Mouse (Mus musculus) testis, postnatal 10 days (tissue): ENCODE results near the gene Rsl24d1.
"Not testable (repeated sequence)": the region's sequence is repeated elsewhere in the genome, so short reads cannot be mapped to it uniquely, and the experiment has no call there.

ENCODE experiments used
- DNase-seq: peaks from one replicate; pipeline ENCODE4 v3.0.0; 2021; ENCODE audit warnings: low spot score

Gene Rsl24d1

GRCm38 (mm10) chr9:73102181-73102580 is 11.0 kb upstream of the Rsl24d1 start, which contains the start of gene Gm20509:
Gm20509 (plus strand) TSS chr9:73102470.
- no peak for DNase-seq

- DNase-seq = peak; percentile 74
These were observed 9.9 kb upstream of the Rsl24d1 start for GRCm38 (mm10) chr9:73103159-73103879.

GRCm38 (mm10) chr9:73103880-73104198 is 9.4 kb upstream of the Rsl24d1 start:
- no peak for DNase-seq

GRCm38 (mm10) chr9:73105141-73105540 is 8.1 kb upstream of the Rsl24d1 start:
- DNase-seq = no peak

- DNase-seq = no peak
These were observed 7.5 kb upstream of the Rsl24d1 start for GRCm38 (mm10) chr9:73105771-73106170.

GRCm38 (mm10) chr9:73116704-73117103 is 3.5 kb downstream of the Rsl24d1 start:
- not testable (repeated sequence) for DNase-seq

- DNase-seq = no peak
These were observed 4.8 kb downstream of the Rsl24d1 start for GRCm38 (mm10) chr9:73118012-73118411.

- DNase-seq = peak; percentile 49
These were observed 8.5 kb downstream of the Rsl24d1 start for GRCm38 (mm10) chr9:73121735-73122134.

GRCm38 (mm10) chr9:73125043-73125570 is 11.9 kb downstream of the Rsl24d1 start:
- DNase-seq = no peak

- no peak for DNase-seq
These were observed 14.2 kb downstream of the Rsl24d1 start for GRCm38 (mm10) chr9:73127457-73127856.

- no peak for DNase-seq
These were observed 16.6 kb downstream of the Rsl24d1 start for GRCm38 (mm10) chr9:73129875-73130274.

GRCm38 (mm10) chr9:73130529-73130928 is 17.3 kb downstream of the Rsl24d1 start:
- no peak for DNase-seq

- no peak for DNase-seq
These were observed 24.2 kb downstream of the Rsl24d1 start for GRCm38 (mm10) chr9:73137341-73137886.

- DNase-seq = no peak
These were observed 41.1 kb downstream of the Rsl24d1 start for GRCm38 (mm10) chr9:73154347-73154746.

GRCm38 (mm10) chr9:73157968-73158367 is 44.7 kb downstream of the Rsl24d1 start:
- no peak for DNase-seq

- DNase-seq = no peak
These were observed 46.0 kb downstream of the Rsl24d1 start for GRCm38 (mm10) chr9:73159265-73159664.

GRCm38 (mm10) chr9:73162571-73163333 is 49.5 kb downstream of the Rsl24d1 start:
- DNase-seq = peak; percentile 89

- DNase-seq = no peak
These were observed 52.4 kb downstream of the Rsl24d1 start for GRCm38 (mm10) chr9:73165631-73166030.
